Mouse (Mus musculus): ENCODE measurements at regions not wholly inside any gene's neighbourhood (a gene's known extent, or its start where the extent isn't known, plus 50 kb on each side); places are given as distances from the start of the nearest gene placed in this dataset.

DNA sequence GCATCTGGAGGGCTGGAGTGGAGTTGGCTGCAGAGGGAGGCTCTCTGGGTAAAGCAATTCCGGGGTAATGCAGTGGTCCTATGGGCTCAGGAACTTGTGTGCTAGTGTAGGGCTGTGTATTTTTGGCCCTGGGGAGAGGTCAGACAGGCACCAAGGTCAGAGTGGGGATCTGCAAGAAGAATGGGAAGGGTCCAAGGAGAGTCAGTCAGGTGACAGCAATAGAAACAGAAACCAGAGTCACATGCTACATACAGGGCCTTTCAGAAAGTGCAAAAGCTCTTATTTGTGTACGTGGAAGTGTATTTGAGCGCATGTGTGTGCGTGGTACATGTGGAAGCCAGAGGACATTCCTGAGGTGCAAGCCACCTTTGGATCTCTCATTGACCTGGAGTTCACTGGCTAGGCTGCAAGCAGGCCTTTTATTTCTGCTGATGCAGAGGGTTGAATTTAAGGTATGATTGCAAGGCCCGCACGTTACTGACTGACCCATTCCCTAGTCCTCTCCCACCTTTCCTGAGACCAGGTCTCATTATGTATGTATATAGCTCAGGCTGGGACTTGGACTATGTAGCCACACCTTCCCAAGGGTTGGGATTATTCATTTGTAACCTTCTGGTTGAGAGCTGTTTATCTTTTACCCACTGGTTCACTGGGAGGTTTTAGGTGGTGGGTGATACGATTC lies 1122.0 kb upstream of the A1bg start:
- no peak for DNase-seq (ENCODE audit: low spot score)

DNA sequence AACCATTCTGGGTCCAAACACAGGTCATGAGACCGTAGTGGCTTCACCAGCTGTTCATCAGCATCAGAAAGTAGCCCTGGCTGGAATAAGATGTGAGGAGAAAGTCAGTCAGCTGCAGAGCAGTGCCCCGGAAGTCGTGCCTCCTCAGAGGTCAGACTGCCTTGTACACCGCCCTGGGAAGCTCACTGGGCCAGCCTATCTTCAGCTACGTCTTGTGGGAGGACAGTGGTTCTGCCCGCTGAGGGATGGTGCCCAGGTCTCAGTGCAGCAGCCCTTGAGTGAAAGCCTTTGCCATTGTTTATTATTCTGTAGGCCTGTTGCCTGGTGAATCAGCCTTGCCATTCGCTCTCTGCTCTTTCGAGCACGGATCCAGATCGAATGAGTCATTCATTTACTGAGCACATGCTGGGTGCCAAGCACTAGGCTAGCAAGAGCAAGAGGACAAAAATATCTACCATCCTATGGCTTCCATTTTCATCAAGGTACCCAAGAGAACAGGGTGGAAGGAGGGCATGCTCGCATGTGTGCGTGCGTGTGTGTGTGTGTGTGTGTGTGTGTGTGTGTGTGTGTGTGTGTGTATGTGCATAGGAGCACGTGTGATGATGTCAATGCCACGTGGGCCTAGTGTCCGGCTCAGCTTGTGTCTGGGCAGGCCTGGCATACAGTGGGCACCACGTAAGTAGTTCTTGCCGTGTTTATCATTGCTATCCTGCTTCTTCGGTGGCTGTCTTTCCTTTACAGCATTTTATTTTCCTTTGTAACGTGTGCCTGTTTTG lies 1121.0 kb upstream of the A1bg start:
- no peak for DNase-seq (ENCODE audit: low spot score)

DNA sequence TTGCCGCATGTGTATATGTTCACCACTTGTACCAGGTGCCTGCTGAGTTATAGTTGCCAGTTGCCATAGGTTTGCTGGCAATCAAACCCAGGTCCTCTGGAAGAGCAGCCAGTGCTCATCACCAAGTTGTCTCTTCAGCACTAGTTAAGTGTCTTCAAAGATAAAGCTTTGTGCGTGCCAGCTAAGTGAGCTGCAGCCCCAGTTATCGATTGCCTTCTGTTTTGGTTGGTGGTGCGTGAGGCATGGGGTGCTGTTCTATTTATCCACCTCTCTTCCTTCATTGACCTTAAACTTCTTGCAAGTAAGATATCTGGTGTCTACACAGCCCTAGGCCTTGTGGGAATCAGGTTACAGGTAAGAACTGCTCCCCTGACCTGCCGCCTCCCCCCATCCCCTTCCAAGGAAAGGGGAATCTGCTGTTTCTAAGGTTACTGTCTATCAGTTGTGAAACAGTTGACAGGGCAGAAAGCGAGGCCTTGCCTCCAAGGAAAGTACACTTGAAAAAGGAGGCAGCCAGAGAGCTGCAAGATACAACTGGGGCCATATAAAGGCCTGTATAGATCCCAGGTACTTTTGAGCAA lies 1120.2 kb upstream of the A1bg start:
- no peak for DNase-seq (ENCODE audit: low spot score)

All from retina, embryonic 14.5 days (tissue).